Mouse (Mus musculus) MEL (cell line): ENCODE measurements around the gene B3gntl1. TPM values are rescaled to one million over a fixed set of nuclear protein-coding genes. Genes with fewer than 3 reads are reported as not detected.
A peak's percentile ranks its signal among the peaks of the same experiment; 100 is the strongest.

Source experiments
- DNase-seq: peaks from one replicate; pipeline ENCODE4 v3.0.0; 2011; ENCODE audit warnings: low read depth, low spot score
- H3K27ac ChIP-seq: 2 replicates; pipeline ENCODE4 v1.5.1; 2012; ENCODE audit warnings: low read depth, mild to moderate bottlenecking, control low read depth, low read length, moderate library complexity; ENCODE audit not compliant: control insufficient read depth
- H3K27me3 ChIP-seq, 2 experiments: fragments of 150-350 bp in 1 of 2; sonication (generic) in 1 of 2; 2 replicates each; pipeline ENCODE4 v1.6.1; 2012; ENCODE audit warnings: low read length in 2 of 2, mild to moderate bottlenecking in 2 of 2, improper control_type of control experiment in 1 of 2, moderate library complexity in 1 of 2; ENCODE audit not compliant: insufficient read depth in 2 of 2, control insufficient read depth in 1 of 2
- H3K36me3 ChIP-seq, 2 experiments: 2 replicates each; pipeline ENCODE4 v1.6.1; 2012 to 2014; ENCODE audit warnings: low read length in 2 of 2, improper control_type of control experiment in 1 of 2, inconsistent platforms in 1 of 2, mild to moderate bottlenecking in 1 of 2; ENCODE audit not compliant: insufficient read depth in 2 of 2, control insufficient read depth in 1 of 2
- H3K4me1 ChIP-seq, 2 experiments: fragments of 150-350 bp in 1 of 2; sonication (generic) in 1 of 2; 2 replicates each; pipeline ENCODE4 v1.6.1; 2012; ENCODE audit warnings: low read length in 2 of 2, improper control_type of control experiment in 1 of 2, mild to moderate bottlenecking in 1 of 2; ENCODE audit not compliant: insufficient read depth in 2 of 2, control insufficient read depth in 1 of 2
- H3K4me3 ChIP-seq, 2 experiments: fragments of 150-350 bp in 1 of 2; sonication (generic) in 1 of 2; 2 replicates each; pipeline ENCODE4 v1.5.1; 2012; ENCODE audit warnings: low read depth in 2 of 2, low read length in 2 of 2, mild to moderate bottlenecking in 2 of 2, moderate library complexity in 2 of 2, control low read depth in 1 of 2, improper control_type of control experiment in 1 of 2; ENCODE audit not compliant: control insufficient read depth in 1 of 2, insufficient read depth in 1 of 2
- H3K79me2 ChIP-seq: 2 replicates; pipeline ENCODE4 v1.6.1; 2012; ENCODE audit warnings: mild to moderate bottlenecking, low read length, moderate library complexity; ENCODE audit not compliant: control insufficient read depth, poor library complexity, insufficient read depth
- H3K9ac ChIP-seq: 2 replicates; pipeline ENCODE4 v1.6.1; 2012; ENCODE audit warnings: low read depth, mild to moderate bottlenecking, control low read depth, low read length, moderate library complexity; ENCODE audit not compliant: control insufficient read depth, poor library complexity, severe bottlenecking
- H3K9me3 ChIP-seq: fragments of 150-350 bp; sonication (generic); replicated peaks from 2 replicates; pipeline ENCODE4 v1.6.1; 2012; ENCODE audit warnings: mild to moderate bottlenecking, low read length, improper control_type of control experiment, moderate library complexity; ENCODE audit not compliant: insufficient read depth
- BHLHE40 ChIP-seq: IDR thresholded peaks from 2 replicates; pipeline ENCODE4 v1.6.1; 2012; ENCODE audit warnings: low read depth, mild to moderate bottlenecking, inconsistent platforms, low read length, improper control_type of control experiment, borderline replicate concordance
- CHD1 ChIP-seq: IDR thresholded peaks from 2 replicates; pipeline ENCODE4 v1.6.1; 2012; ENCODE audit warnings: low read depth, mild to moderate bottlenecking, inconsistent platforms, low read length, improper control_type of control experiment
- ETS1 ChIP-seq: IDR thresholded peaks from 2 replicates; pipeline ENCODE4 v1.6.1; 2012; ENCODE audit warnings: low read depth, mild to moderate bottlenecking, inconsistent platforms, low read length, improper control_type of control experiment, moderate library complexity
- JUND ChIP-seq: IDR thresholded peaks from 2 replicates; pipeline ENCODE4 v1.6.1; 2011; ENCODE audit warnings: low read depth, mild to moderate bottlenecking, improper control_type of control experiment, low read length
- MAX ChIP-seq: IDR thresholded peaks from 2 replicates; pipeline ENCODE4 v1.6.1; 2011; ENCODE audit warnings: low read length, improper control_type of control experiment
- MXI1 ChIP-seq: IDR thresholded peaks from 2 replicates; pipeline ENCODE4 v1.6.1; 2011; ENCODE audit warnings: mild to moderate bottlenecking, low read depth, low read length, improper control_type of control experiment
- MYB ChIP-seq: IDR thresholded peaks from 2 replicates; pipeline ENCODE4 v1.6.1; 2011; ENCODE audit warnings: mild to moderate bottlenecking, low read depth, low read length, improper control_type of control experiment
- NRF1 ChIP-seq: IDR thresholded peaks from 2 replicates; pipeline ENCODE4 v1.6.1; 2014; ENCODE audit warnings: low read depth, mild to moderate bottlenecking, inconsistent platforms, low read length, improper control_type of control experiment, moderate library complexity; ENCODE audit not compliant: poor library complexity, insufficient read depth, severe bottlenecking
- POLR2A ChIP-seq, 2 experiments: IDR thresholded peaks; 2 replicates each; pipeline ENCODE4 v1.6.1; 2011 to 2012; ENCODE audit warnings: low read length in 2 of 2, mild to moderate bottlenecking in 2 of 2, control low read depth in 1 of 2, improper control_type of control experiment in 1 of 2, low read depth in 1 of 2, moderate library complexity in 1 of 2; ENCODE audit not compliant: control insufficient read depth in 1 of 2, insufficient read depth in 1 of 2, poor library complexity in 1 of 2
- POLR2AphosphoS2 ChIP-seq: IDR thresholded peaks from 2 replicates; pipeline ENCODE4 v1.6.1; 2011; ENCODE audit warnings: low read length, improper control_type of control experiment
- RCOR1 ChIP-seq: IDR thresholded peaks from 2 replicates; pipeline ENCODE4 v1.6.1; 2012; ENCODE audit warnings: low read depth, mild to moderate bottlenecking, inconsistent platforms, low read length, improper control_type of control experiment
- SIN3A ChIP-seq: IDR thresholded peaks from 2 replicates; pipeline ENCODE4 v1.6.1; 2012; ENCODE audit warnings: low read length, improper control_type of control experiment, inconsistent platforms
- TAL1 ChIP-seq: IDR thresholded peaks from 2 replicates; pipeline ENCODE4 v1.6.1; 2012; ENCODE audit warnings: mild to moderate bottlenecking, inconsistent platforms, low read length, moderate library complexity, mixed read lengths
- UBTF ChIP-seq: IDR thresholded peaks from 2 replicates; pipeline ENCODE4 v1.6.1; 2012; ENCODE audit warnings: low read depth, mild to moderate bottlenecking, inconsistent platforms, low read length, improper control_type of control experiment, moderate library complexity, borderline replicate concordance; ENCODE audit not compliant: insufficient read depth
- USF1 ChIP-seq: IDR thresholded peaks from 2 replicates; pipeline ENCODE4 v1.6.1; 2014; ENCODE audit warnings: low read depth, mild to moderate bottlenecking, inconsistent platforms, low read length, improper control_type of control experiment, moderate library complexity
- USF2 ChIP-seq, 2 experiments: IDR thresholded peaks; 2 replicates each; pipeline ENCODE4 v1.6.1; 2011 to 2012; ENCODE audit warnings: improper control_type of control experiment in 2 of 2, low read length in 2 of 2, borderline replicate concordance in 1 of 2, inconsistent platforms in 1 of 2, low read depth in 1 of 2, mild to moderate bottlenecking in 1 of 2; ENCODE audit not compliant: insufficient read depth in 1 of 2
- ZC3H11A ChIP-seq: IDR thresholded peaks from 2 replicates; pipeline ENCODE4 v1.6.1; 2012; ENCODE audit warnings: low read depth, mild to moderate bottlenecking, inconsistent platforms, low read length, improper control_type of control experiment
- ZKSCAN1 ChIP-seq: IDR thresholded peaks from 2 replicates; pipeline ENCODE4 v1.6.1; 2012; ENCODE audit warnings: low read depth, mild to moderate bottlenecking, inconsistent platforms, low read length, improper control_type of control experiment, moderate library complexity
- ZMIZ1 ChIP-seq: IDR thresholded peaks from 2 replicates; pipeline ENCODE4 v1.6.1; 2012; ENCODE audit warnings: low read depth, mild to moderate bottlenecking, inconsistent platforms, low read length, improper control_type of control experiment, moderate library complexity
- ZNF384 ChIP-seq: IDR thresholded peaks from 2 replicates; pipeline ENCODE4 v1.6.1; 2012; ENCODE audit warnings: low read depth, mild to moderate bottlenecking, inconsistent platforms, low read length, improper control_type of control experiment
- polyA plus RNA-seq, 2 experiments: library from polyadenylated mRNA; stranded (reverse) in 1 of 2; unstranded in 1 of 2; fragments of >175 nt in 1 of 2; fragments of >200 nt in 1 of 2; gene quantifications; 2 replicates each; pipeline versions ENCODE4 v1.2.1 to v1.2.4; 2012; ENCODE audit warnings: low replicate concordance in 2 of 2, low read depth in 1 of 2; ENCODE audit not compliant: insufficient read length in 2 of 2, insufficient read depth in 1 of 2, missing spikeins in 1 of 2
- total RNA-seq: library from RNA; depleted of rRNA; stranded (reverse); fragments of 300-350 nt; gene quantifications from 2 replicates; pipeline ENCODE4 v1.2.3, GENCODE M21; 2012

B3gntl1 gene
- total and polyA plus RNA-seq, 3 experiments, result 4.7 to 5.6 TPM; not detected in 1

DNA sequence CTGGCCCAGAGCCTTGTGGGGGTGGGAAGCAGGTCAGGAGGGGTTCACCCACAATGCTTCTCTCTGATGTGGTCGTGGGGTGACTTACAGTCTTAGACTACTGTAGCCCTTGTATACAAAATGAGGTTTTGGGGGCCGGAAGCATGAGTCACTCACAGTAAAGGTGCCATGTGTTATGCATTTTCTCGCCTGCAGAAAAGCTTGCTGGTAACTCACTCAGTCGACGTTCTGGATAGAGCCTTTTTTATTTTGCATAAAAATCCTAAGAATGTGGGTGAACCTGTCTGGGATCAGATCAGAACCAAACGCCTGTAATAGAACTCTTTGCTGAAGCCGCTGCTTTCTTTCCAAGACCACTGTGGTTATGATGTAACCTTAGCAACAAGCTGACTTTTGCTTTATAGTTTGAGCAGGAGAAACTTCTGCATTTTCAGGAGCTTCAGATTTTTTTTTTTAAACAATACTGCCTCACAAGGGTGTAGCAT, 33.6 kb upstream of the B3gntl1 start:
- no peaks in the 10 kb centered on the region for H3K79me2 ChIP-seq
- H3K36me3 ChIP-seq, result peaks cover 0 to 21% of the 10 kb centered on the region in 2 experiments; a peak in 2 of 4 replicates
- H3K4me3 ChIP-seq, result no peak overlapping the region
- no peaks in the 10 kb centered on the region for H3K27me3 ChIP-seq
- H3K9me3 ChIP-seq, result no peaks in the 10 kb centered on the region
- H3K4me1 ChIP-seq, result peaks cover 15 to 40% of the 10 kb centered on the region in 2 experiments
- peak; percentile 81 for DNase-seq
- H3K27ac ChIP-seq, result peak overlapping the region; percentile 48
- H3K9ac ChIP-seq, result peak overlapping the region; percentile 20; the same call in 1 of the 2 replicates
- TF ChIP-seq ETS1, result peak; percentile 63
- TF ChIP-seq JUND, result peak; percentile 79; the same call in 1 of the 2 replicates
- no peak for TF ChIP-seq ZC3H11A
- no peak for TF ChIP-seq TAL1
- TF ChIP-seq POLR2AphosphoS2, result no peak
- TF ChIP-seq ZNF384, result peak; percentile 90
- TF ChIP-seq MYB, result no peak
- TF ChIP-seq MXI1, result no peak
- no peak for TF ChIP-seq POLR2A (IDR thresholded peaks at IDR 0.05; ENCODE audit: control insufficient read depth in 1 of 2, insufficient read depth in 1 of 2, low read depth in 1 of 2, low read length in 2 of 2, poor library complexity in 1 of 2)
- TF ChIP-seq SIN3A, result 0 out of 2 replicates have a peak, but pooled peaks have one; percentile 51
- no peak for TF ChIP-seq ZMIZ1
- TF ChIP-seq ZKSCAN1, result no peak
- peak; percentile 84 for TF ChIP-seq MAX
- no peak for TF ChIP-seq CHD1
- TF ChIP-seq USF1, result no peak

DNA sequence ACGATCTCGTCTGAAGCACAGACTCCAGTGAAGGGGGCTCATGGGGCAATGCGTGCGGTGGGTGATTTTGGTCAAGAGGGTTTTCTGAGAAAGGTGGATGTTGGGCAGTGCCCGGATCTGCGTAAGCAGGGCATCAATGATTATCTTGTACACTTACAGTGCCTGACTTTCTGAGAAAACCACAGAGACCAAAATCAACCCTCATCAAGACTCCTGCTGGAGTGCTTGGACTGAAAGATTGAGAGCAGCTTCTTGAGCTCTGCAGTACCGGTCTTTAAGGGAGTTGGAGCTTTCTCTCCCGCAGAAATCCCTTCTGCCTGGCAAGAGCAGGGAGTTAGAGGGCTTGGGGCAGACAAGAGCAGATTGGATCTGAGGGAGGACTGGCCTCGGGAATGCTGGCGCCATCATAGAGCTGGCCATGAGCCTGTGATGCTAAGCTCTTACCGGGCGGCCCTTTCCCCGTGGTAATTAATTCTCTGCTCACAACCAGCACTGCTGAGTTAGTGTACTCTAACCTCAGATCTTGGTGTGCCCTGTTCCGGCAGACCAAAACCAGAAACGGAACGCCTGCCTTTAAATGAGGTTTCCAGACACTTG, 30.8 kb upstream of the B3gntl1 start:
- Histone ChIP-seq H3K27me3 (no peaks in the 10 kb centered on the region), H3K79me2 (no peaks in the 10 kb centered on the region), H3K9ac (peak overlapping the region; percentile 63), H3K4me1 (peaks cover 4 to 26% of the 10 kb centered on the region in 2 experiments; a peak in 3 of 4 replicates), H3K27ac (no peak overlapping the region), H3K36me3 (peaks cover 0 to 11% of the 10 kb centered on the region in 2 experiments; a peak in 2 of 4 replicates), H3K4me3 (peak overlapping the region; percentile 69 to 75), H3K9me3 (no peaks in the 10 kb centered on the region)
- DNase-seq, result peak; percentile 44
- TF ChIP-seq ZKSCAN1, result no peak
- no peak for TF ChIP-seq RCOR1
- no peak for TF ChIP-seq CHD1
- TF ChIP-seq NRF1, result no peak
- TF ChIP-seq UBTF, result no peak
- TF ChIP-seq USF2 (IDR thresholded peaks at IDR 0.05; ENCODE audit: borderline replicate concordance in 1 of 2, insufficient read depth in 1 of 2, low read depth in 1 of 2, low read length in 2 of 2), result no peak
- no peak for TF ChIP-seq BHLHE40
- TF ChIP-seq POLR2A (IDR thresholded peaks at IDR 0.05; ENCODE audit: control insufficient read depth in 1 of 2, insufficient read depth in 1 of 2, low read depth in 1 of 2, low read length in 2 of 2, poor library complexity in 1 of 2), result no peak
